Mouse (Mus musculus) ES-Bruce4 (cell line): ENCODE data around the gene Artn.
A peak's percentile ranks its signal among the peaks of the same experiment; 100 is the strongest.

Source experiments
- CTCF ChIP-seq: IDR thresholded peaks from one replicate; pipeline ENCODE4 v1.8.1; 2011; ENCODE audit warnings: low read depth, low read length
- EP300 ChIP-seq: IDR thresholded peaks from 2 replicates; pipeline ENCODE4 v1.6.1; 2011; ENCODE audit warnings: low read depth, low read length; ENCODE audit not compliant: insufficient read depth
- POLR2A ChIP-seq: IDR thresholded peaks from one replicate; pipeline ENCODE4 v1.8.1; 2011; ENCODE audit warnings: low read length; ENCODE audit not compliant: insufficient read depth

DNA sequence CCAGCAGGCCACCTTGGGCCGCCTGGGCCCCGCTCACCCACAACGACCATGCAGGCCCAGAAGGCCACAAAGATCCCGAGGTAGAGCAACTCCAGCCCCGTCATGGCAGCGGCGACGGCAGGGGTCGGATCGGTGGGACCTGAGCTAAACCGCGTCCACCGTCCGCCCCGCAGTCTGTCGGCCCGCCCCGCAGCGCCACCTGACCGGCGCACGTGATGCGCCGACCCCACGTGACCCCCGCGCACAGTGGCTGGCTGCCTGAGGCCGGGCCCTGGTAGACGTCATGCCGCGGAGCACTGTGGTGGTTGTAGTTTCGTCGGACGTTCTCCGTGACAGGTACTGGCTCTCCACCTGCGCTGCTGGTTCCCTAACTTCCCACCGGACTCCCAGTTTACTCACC is 42.4 kb downstream of the Artn start, which contains the start of gene Atp6v0b:
- TF ChIP-seq POLR2A (peak; percentile 53), CTCF (no peak), EP300 (no peak)
